Mouse (Mus musculus) hindbrain, embryonic 10.5 days (tissue): ENCODE data around the gene Nlrc4. TPM values are rescaled to one million over a fixed set of nuclear protein-coding genes. Genes with fewer than 3 reads are reported as not detected.
"Not testable (repeated sequence)": the region's sequence is repeated elsewhere in the genome, so short reads cannot be mapped to it uniquely, and the experiment has no call there.

ENCODE experiments used
- DNase-seq: peaks from one replicate; pipeline ENCODE4 v3.0.0-alpha.2; 2017; ENCODE audit warnings: low spot score
- H3K27ac ChIP-seq: fragments of 300-500 bp; sonication (generic); 2 replicates; pipeline ENCODE4 v1.5.1; 2016; ENCODE audit warnings: mild to moderate bottlenecking, moderate library complexity
- H3K27me3 ChIP-seq: fragments of 300-500 bp; sonication (generic); 2 replicates; pipeline ENCODE4 v1.6.1; 2016; ENCODE audit warnings: mild to moderate bottlenecking; ENCODE audit not compliant: poor library complexity, insufficient read depth, severe bottlenecking
- H3K36me3 ChIP-seq: fragments of 300-500 bp; sonication (generic); 2 replicates; pipeline ENCODE4 v1.6.1; 2016; ENCODE audit warnings: mild to moderate bottlenecking, moderate library complexity
- H3K4me1 ChIP-seq: fragments of 300-500 bp; sonication (generic); replicated peaks from 2 replicates; pipeline ENCODE4 v1.6.1; 2016; ENCODE audit warnings: mild to moderate bottlenecking
- H3K4me3 ChIP-seq: fragments of 300-500 bp; sonication (generic); 2 replicates; pipeline ENCODE4 v1.5.1; 2016; ENCODE audit warnings: mild to moderate bottlenecking, moderate library complexity
- H3K9me3 ChIP-seq: fragments of 300-500 bp; sonication (generic); 2 replicates; pipeline ENCODE4 v1.6.1; 2016; ENCODE audit warnings: mild to moderate bottlenecking, moderate library complexity
- WGBS: fragments of 180-500 bp; shearing (Covaris S2); methylation state at CpG from one replicate; pipeline ENCODE4 v1.1.7; 2016; 5-methylcytosine and 5-hydroxymethylcytosine counted together
- polyA plus RNA-seq: library from polyadenylated mRNA; unstranded; fragments of >200 nt; fragmentation: Nextera tagmentation; extraction: Ambion mirVana; gene quantifications from 2 replicates; pipeline ENCODE4 v1.2.1, GENCODE M21; 2016

The Nlrc4 gene
- polyA plus RNA-seq, result 0.11 and 0.14 TPM in 2 replicates

DNA sequence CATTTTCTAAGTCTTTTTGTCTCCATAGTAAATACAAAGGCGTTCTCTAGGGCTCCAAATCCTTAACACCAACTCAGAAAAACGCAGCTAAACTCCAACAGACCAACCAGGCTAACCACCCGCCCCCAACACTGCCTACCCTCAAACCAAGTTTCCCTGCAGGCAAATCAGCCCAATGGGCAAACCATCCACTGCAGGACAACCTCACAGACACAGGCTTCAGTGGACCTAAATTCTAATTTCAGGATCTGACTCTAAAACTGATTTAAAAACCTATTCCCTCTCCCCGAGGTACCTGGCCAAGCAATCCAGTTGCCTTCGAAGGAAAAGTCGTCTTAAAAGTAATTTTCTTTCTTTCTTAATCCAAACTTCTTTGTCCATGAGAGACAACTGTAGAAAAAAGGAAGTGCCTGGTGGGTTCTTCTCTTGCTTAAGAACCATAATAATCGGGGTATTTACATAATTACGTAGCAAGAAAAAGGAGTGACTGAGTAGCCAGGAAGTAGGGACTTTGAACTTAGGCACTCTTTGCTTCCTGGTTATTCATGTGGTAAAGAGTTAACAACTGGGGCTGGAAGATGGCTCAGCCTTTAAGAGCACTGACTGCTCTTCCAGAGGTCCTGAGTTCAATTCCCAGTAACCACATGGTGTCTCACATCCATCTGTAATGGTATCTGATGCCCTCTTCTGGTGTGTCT is at the start of gene Nlrc4:
Nlrc4 (minus strand) TSS at position 432 of the 698 bp plus-strand sequence.
- Histone ChIP-seq H3K9me3 (no peaks in the 10 kb centered on the region), H3K27me3 (no peaks in the 10 kb centered on the region), H3K27ac (no peak within 1 kb of the TSS), H3K36me3 (no peaks in the 10 kb centered on the region), H3K4me3 (no peak within 1 kb of the TSS), H3K4me1 (no peaks in the 10 kb centered on the region)
- 63% methylated on average over 8 of the region's 8 CpGs for WGBS
- no peak for DNase-seq

DNA sequence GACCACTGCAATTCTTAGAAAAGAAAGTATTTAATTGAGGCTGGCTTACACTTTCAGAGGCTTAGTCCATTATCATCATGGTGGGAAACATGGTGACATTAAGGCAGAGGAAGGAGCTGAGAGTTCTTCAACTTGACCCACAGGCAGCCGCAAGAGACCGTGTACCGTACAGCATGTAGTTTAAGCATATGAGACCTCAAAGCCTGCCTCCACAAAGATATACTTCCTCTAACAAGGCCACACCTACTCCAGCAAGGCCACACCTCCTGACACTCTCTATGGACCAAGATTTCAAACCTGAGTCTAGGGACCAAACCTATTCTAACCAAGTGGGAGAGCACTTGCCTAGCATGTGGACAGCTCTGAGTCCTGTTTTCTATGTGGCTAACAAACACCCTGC is 49.7 kb upstream of the Nlrc4 start:
- WGBS, result 95% methylated on average over 3 of the region's 3 CpGs
- Histone ChIP-seq H3K36me3 (no peaks in the 10 kb centered on the region), H3K4me1 (no peaks in the 10 kb centered on the region), H3K9me3 (no peaks in the 10 kb centered on the region), H3K4me3 (no peak overlapping the region), H3K27ac (no peak overlapping the region), H3K27me3 (no peaks in the 10 kb centered on the region)
- DNase-seq, result no peak

DNA sequence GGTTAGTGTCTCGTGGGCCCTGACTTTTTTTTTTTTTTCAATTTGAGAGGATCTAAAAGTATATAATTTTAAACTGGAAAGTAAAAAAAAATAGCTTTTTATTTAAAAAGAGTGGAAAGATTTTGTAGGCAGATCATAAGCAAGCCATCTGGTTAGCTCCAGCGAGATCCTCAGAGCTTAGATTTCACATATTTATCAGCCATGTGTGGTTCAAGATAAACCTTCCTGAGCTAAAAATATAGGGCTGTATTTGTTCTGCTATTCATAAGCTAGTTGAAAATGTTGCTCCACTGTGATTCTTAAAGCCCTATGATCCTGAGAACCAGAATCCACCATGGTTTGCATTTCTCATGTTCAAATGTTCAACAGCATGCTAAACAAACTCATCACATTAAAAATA is 49.0 kb upstream of the Nlrc4 start:
- Histone ChIP-seq H3K9me3 (no peaks in the 10 kb centered on the region), H3K36me3 (no peaks in the 10 kb centered on the region), H3K4me1 (no peaks in the 10 kb centered on the region), H3K27ac (no peak overlapping the region), H3K27me3 (no peaks in the 10 kb centered on the region), H3K4me3 (no peak overlapping the region)
- 83% methylated on average over 2 of the region's 2 CpGs for WGBS
- no peak for DNase-seq

DNA sequence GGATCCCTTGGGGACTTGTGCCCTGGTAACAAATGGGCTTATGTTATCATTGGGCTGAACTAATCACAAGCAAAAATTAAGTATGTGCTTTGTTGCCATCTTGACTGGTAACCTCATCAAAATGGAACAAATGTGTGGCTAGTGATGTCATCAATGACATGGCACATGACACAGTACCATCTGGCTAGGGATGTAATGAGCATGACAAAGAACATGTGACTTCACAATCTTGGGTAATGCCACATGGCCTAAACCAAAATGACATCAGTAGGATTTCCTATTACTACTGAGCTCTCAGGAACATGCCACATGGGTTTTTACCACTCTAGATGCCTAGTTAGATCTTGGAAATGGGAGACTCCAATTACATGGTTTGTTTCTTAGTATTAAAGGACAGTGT is 42.1 kb upstream of the Nlrc4 start:
- no peaks in the 10 kb centered on the region for H3K27me3 ChIP-seq
- DNase-seq, result no peak
- peaks cover 52% of the 10 kb centered on the region for H3K36me3 ChIP-seq
- no peak overlapping the region for H3K4me3 ChIP-seq
- no peaks in the 10 kb centered on the region for H3K4me1 ChIP-seq
- no peaks in the 10 kb centered on the region for H3K9me3 ChIP-seq
- no peak overlapping the region for H3K27ac ChIP-seq

DNA sequence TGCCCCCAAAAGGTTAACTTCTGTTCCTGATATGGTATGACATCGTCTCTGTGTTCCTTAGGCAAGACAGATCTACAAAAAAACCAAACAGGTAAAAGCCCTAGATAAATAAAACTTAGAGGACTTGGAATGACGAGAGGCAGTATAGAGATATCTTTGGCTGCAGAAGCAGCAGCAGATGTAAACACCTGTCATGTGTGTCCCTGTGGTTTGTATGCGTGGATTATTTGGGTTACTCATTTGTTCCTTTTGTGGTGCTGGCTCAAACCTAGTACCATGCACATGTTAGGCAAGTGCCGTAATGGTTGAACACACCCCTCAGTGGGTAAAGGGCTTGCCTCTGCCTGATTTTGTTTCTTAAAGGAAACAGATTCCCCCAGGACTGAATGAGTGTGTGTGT is 41.3 kb upstream of the Nlrc4 start:
- peaks cover 61% of the 10 kb centered on the region for H3K36me3 ChIP-seq
- H3K4me1 ChIP-seq, result no peaks in the 10 kb centered on the region
- WGBS, result 94% methylated on average over 4 of the region's 4 CpGs
- H3K27me3 ChIP-seq, result no peaks in the 10 kb centered on the region
- H3K27ac ChIP-seq, result no peak overlapping the region
- H3K9me3 ChIP-seq, result no peaks in the 10 kb centered on the region
- DNase-seq, result no peak
- no peak overlapping the region for H3K4me3 ChIP-seq

DNA sequence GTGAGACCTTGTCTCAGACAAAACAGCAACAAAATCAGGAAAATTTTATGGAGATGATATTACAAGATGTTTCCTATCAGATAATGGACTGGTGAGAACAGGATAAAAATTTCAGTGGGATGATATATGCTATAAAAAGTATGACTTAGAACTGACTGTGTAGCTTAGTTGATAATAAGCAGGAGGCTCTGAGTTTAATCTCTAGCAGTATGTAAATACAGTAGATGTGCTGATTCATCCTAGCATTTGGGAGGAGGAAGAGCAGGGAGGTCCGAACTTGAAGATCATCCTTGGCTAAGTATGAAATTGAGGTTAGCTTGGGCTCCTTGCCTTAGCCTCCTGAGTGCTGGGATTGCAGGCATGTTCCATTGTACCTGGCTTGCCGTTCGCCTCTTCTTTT is 32.6 kb upstream of the Nlrc4 start:
- WGBS, result 92% methylated on average over 3 of the region's 3 CpGs
- H3K4me3 ChIP-seq, result no peak overlapping the region
- peaks cover 9% of the 10 kb centered on the region; the same call in 1 of the 2 replicates for H3K4me1 ChIP-seq
- DNase-seq, result no peak
- no peaks in the 10 kb centered on the region for H3K27me3 ChIP-seq
- H3K27ac ChIP-seq, result no peak overlapping the region
- H3K9me3 ChIP-seq, result no peaks in the 10 kb centered on the region
- H3K36me3 ChIP-seq, result peaks cover 48% of the 10 kb centered on the region

DNA sequence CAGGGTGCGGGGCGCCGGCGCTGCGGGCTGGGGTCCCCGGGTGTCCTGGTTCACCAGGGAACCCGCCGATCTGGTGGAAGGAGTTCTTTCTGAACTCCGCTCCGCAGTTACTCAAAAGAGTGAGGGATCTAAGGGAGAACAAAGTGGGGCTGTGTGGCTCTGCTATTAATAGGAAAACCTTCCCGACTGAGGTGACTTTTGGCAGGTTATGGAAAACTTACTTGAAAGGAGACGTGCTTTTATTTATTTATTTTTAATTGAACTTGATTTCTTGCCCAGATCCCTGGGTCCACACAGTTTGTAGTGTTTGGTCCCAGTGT is 30.9 kb upstream of the Nlrc4 start:
- no peak for DNase-seq
- Histone ChIP-seq H3K4me3 (peak overlapping the region; percentile 100), H3K27me3 (no peaks in the 10 kb centered on the region), H3K36me3 (peaks cover 32% of the 10 kb centered on the region), H3K27ac (peak overlapping the region; percentile 90), H3K9me3 (no peaks in the 10 kb centered on the region), H3K4me1 (peaks cover 9% of the 10 kb centered on the region; the same call in 1 of the 2 replicates)
- WGBS, result under 1% methylated on average over 12 of the region's 12 CpGs

DNA sequence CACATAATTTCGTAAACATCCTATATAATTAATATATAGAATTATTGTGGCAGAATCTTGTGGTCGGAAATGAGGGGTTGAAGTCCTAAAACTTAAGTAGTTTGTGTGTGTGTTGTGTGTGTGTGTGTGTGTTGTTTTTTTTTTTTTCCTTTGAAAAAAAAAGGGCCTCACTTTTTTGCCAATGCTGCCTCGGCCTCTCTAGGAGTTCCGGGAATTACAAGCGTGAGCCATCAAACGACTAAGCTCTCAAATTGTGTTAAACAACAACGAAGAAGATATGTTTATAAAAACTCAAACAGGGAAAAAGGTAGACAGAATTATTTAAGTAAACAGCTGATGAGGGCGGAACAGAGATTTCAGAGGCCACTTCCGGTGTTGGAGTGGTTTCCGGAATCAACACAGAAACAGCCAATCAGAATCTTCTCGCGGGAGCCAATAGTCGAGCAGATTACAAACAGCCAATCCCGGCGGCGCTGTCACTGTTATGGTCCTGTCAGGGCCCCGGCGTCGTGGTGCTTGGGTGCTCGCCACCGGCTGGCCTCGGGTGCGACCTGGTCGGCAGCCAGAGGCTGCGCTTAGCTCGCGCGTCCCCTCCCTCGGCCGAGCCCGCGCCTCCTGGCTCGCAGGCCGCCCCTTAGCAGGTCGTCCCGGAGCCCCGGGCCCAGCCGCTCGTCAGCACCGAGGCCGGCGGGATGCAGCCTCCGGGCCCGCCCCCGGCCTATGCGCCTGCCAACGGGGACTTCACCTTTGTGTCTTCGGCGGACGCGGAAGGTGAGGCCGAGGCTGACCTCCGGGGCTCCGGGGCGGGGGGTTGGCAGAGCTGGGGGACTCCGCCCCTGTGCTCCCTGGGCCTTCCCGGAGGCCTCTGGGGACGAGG is 30.3 kb upstream of the Nlrc4 start, which contains the start of gene Yipf4:
Yipf4 (plus strand) TSS at position 470 of the 877 bp plus-strand sequence.
- peak within 1 kb of the TSS; percentile 90 for H3K27ac ChIP-seq
- no peaks in the 10 kb centered on the region for H3K27me3 ChIP-seq
- WGBS, result 4% methylated on average over 58 of the region's 58 CpGs
- no peaks in the 10 kb centered on the region for H3K9me3 ChIP-seq
- DNase-seq, result peak; percentile 93
- peaks cover 9% of the 10 kb centered on the region; the same call in 1 of the 2 replicates for H3K4me1 ChIP-seq
- peak within 1 kb of the TSS; percentile 100 for H3K4me3 ChIP-seq
- H3K36me3 ChIP-seq, result peaks cover 26% of the 10 kb centered on the region

DNA sequence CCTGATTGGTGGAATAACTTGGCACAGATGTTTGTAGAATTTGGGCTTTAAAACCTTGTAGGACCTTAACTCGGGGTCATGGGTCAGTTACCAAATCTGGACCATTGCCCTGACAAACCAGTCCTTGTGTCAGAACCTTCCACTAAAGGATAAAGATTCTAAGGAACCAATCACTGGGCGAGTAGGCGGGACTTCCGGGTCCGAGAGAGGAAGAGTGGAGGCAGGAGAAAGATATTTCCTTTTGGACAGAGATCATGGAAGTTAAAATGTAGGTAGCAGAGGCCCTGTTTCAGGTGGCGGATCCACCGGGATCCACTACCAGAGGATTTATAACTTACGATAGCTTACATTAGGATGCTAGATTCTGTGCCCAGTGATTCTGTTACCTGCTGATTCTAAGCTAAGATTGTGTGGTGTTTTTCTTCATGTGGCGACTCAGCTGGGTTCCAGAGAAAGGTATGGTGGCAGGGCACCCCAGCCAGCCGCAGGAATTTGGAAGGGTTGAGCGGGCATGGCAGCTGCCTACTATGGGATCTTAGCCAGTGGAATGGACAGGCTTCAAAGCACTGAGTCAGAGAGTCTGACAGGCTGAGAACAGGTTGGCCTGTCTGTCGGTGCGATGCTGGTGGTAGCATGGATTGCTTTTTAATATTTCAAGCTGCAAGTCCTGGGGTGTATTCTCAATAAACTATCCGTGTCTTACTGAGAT is 21.6 kb upstream of the Nlrc4 start:
- no peaks in the 10 kb centered on the region for H3K9me3 ChIP-seq
- 88% methylated on average over 14 of the region's 14 CpGs for WGBS
- H3K4me1 ChIP-seq, result no peaks in the 10 kb centered on the region; the same call in 1 of the 2 replicates
- no peaks in the 10 kb centered on the region for H3K27me3 ChIP-seq
- DNase-seq, result no peak
- H3K4me3 ChIP-seq, result no peak overlapping the region
- no peaks in the 10 kb centered on the region for H3K36me3 ChIP-seq
- H3K27ac ChIP-seq, result no peak overlapping the region

DNA sequence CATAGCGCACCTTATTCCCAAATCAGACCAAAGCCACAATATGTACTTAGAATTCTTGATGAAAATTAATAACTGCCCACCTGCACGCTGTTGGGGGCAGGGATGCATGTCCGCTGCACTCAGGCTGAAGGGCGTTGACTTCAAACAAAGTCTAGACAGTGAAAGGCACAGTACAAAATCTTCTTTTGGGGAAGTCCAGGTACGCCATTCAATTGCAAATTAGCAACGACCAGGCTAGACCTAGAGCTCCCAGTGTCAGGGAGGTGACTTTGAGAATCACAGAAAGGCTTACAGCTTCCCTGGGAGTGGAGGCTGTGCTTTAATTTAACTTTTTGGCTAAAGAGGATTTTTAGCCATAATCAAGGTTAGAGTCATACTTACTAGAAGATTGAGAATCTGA is 11.2 kb upstream of the Nlrc4 start:
- 80% methylated on average over 6 of the region's 6 CpGs for WGBS
- not testable (repeated sequence) for DNase-seq, H3K9me3 ChIP-seq, H3K27ac ChIP-seq, H3K27me3 ChIP-seq, H3K4me3 ChIP-seq, H3K36me3 ChIP-seq, H3K4me1 ChIP-seq

DNA sequence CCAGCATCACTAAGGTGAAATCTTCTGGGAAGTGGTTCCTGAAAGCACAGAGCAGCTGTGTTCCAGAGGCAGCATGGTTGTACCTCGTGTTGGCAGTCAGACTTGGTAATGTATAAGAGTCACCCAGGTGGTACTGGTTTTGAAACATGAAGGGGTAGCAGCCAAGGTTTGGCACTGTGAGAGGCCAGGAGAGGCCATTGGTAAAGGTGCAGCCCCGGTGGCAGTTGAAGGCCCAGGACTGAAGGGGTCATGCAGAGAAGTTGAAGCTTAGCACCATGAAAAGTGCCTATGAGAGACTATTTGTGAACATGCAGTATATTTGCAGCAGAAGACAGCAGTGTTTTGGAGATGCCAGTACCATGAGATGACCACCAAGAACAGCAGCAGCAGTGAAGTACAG is 9.0 kb upstream of the Nlrc4 start:
- not testable (repeated sequence) for H3K36me3 ChIP-seq, H3K27me3 ChIP-seq, DNase-seq, H3K4me1 ChIP-seq, H3K27ac ChIP-seq, H3K9me3 ChIP-seq, H3K4me3 ChIP-seq
- 79% methylated on average over 2 of the region's 2 CpGs for WGBS

DNA sequence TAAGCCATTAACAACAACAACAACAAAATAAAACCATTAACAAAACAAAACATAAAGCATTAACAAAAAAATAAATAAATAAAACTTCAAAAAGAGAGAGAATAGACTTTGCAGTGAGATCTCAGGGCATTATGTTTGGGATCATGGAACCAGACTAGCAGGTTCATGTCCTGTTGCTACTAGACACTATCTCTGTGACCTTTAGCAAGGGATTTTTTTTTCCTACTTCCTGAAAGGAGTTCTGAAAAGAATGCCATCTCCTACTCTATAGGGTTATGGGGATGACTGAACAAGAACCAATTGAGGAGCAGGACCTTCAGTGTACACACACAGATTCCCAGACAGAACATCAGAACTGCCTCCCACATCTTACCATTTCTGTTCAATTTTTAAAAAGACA is 4.6 kb upstream of the Nlrc4 start:
- Histone ChIP-seq H3K4me3 (no peak overlapping the region), H3K4me1 (no peaks in the 10 kb centered on the region), H3K36me3 (no peaks in the 10 kb centered on the region), H3K27ac (no peak overlapping the region), H3K27me3 (no peaks in the 10 kb centered on the region), H3K9me3 (no peaks in the 10 kb centered on the region)
- DNase-seq, result no peak
